Mouse (Mus musculus) embryonic facial prominence, embryonic 11.5 days (tissue): ENCODE results near the gene Gm12184. TPM values are rescaled to one million over a fixed set of nuclear protein-coding genes. Genes with fewer than 3 reads are reported as not detected.

Experiments
- ATAC-seq: fragments of 200-750 bp; cut with Nextera tagmentation; replicated peaks from 2 replicates; pipeline ENCODE4 v1.8.0; 2017; ENCODE audit warnings: low read depth; ENCODE audit not compliant: insufficient number of reproducible peaks, low FRiP score, low TSS enrichment
- DNase-seq: peaks from one replicate; pipeline ENCODE4 v3.0.0-alpha.2; 2015; ENCODE audit warnings: low spot score
- H3K27ac ChIP-seq: fragments of 300-500 bp; sonication (generic); replicated peaks from 2 replicates; pipeline ENCODE4 v1.5.1; 2014; ENCODE audit warnings: mild to moderate bottlenecking, low read depth, low read length, control low read depth
- H3K27me3 ChIP-seq: fragments of 300-500 bp; sonication (generic); 2 replicates; pipeline ENCODE4 v1.6.1; 2014; ENCODE audit warnings: mild to moderate bottlenecking, low read length, moderate library complexity, mixed read lengths; ENCODE audit not compliant: control insufficient read depth, insufficient read depth
- H3K36me3 ChIP-seq: fragments of 300-500 bp; sonication (generic); replicated peaks from 2 replicates; pipeline ENCODE4 v1.6.1; 2014; ENCODE audit warnings: low read depth, mild to moderate bottlenecking, low read length, moderate library complexity, mixed read lengths; ENCODE audit not compliant: control insufficient read depth, insufficient read depth
- H3K4me1 ChIP-seq: fragments of 300-500 bp; sonication (generic); 2 replicates; pipeline ENCODE4 v1.6.1; 2014; ENCODE audit warnings: low read length, mixed read lengths; ENCODE audit not compliant: control insufficient read depth, insufficient read depth
- H3K4me2 ChIP-seq: fragments of 300-500 bp; sonication (generic); 2 replicates; pipeline ENCODE4 v1.6.1; 2014; ENCODE audit warnings: low read depth, mild to moderate bottlenecking, control low read depth, low read length, moderate library complexity
- H3K4me3 ChIP-seq: fragments of 300-500 bp; sonication (generic); 2 replicates; pipeline ENCODE4 v1.5.1; 2014; ENCODE audit warnings: low read depth, low read length, control low read depth
- H3K9ac ChIP-seq: fragments of 300-500 bp; sonication (generic); replicated peaks from 2 replicates; pipeline ENCODE4 v1.6.1; 2014; ENCODE audit warnings: mild to moderate bottlenecking, control low read depth, low read length
- H3K9me3 ChIP-seq: fragments of 300-500 bp; sonication (generic); replicated peaks from 2 replicates; pipeline ENCODE4 v1.6.1; 2016; ENCODE audit warnings: mild to moderate bottlenecking, low read length, inconsistent platforms, mixed read lengths; ENCODE audit not compliant: control insufficient read depth
- WGBS: fragments of 180-500 bp; shearing (Covaris S2); extraction: QIAGEN DNeasy Blood & Tissue Kit; methylation state at CpG from one replicate; pipeline ENCODE4 v1.1.7; 2014; 5-methylcytosine and 5-hydroxymethylcytosine counted together
- polyA plus RNA-seq: library from polyadenylated mRNA; unstranded; fragments of >200 nt; fragmentation: Nextera tagmentation; extraction: Ambion mirVana; gene quantifications from 2 replicates; pipeline ENCODE4 v1.2.1, GENCODE M21; 2014

Gm12184 gene
- polyA plus RNA-seq, 1 experiment from 2014 or later = 14.0 TPM

- WGBS = 72% methylated on average over 16 of the region's 16 CpGs
These were observed 17.6 kb downstream of the Gm12184 start for GRCm38 (mm10) chr11:48808737-48809433.

GRCm38 (mm10) chr11:48808304-48808646 lies 18.2 kb downstream of the Gm12184 start:
- Histone ChIP-seq H3K4me3 (no peak overlapping the region), H3K4me2 (no peak overlapping the region), H3K27ac (no peak overlapping the region), H3K27me3 (no peaks in the 10 kb centered on the region), H3K36me3 (peaks cover 22% of the 10 kb centered on the region), H3K9me3 (no peaks in the 10 kb centered on the region), H3K4me1 (no peaks in the 10 kb centered on the region), H3K9ac (no peak overlapping the region)
- ATAC-seq = no peak
- no peak for DNase-seq

More at GRCm38 (mm10) chr11:48808737-48809433, 17.6 kb downstream of the Gm12184 start:
- Histone ChIP-seq H3K4me1 (no peaks in the 10 kb centered on the region), H3K27ac (no peak overlapping the region), H3K4me3 (no peak overlapping the region), H3K9me3 (no peaks in the 10 kb centered on the region), H3K4me2 (no peak overlapping the region), H3K9ac (no peak overlapping the region), H3K27me3 (no peaks in the 10 kb centered on the region), H3K36me3 (peaks cover 18% of the 10 kb centered on the region)
- DNase-seq (no peak), ATAC-seq (no peak)

GRCm38 (mm10) chr11:48807563-48808303 lies 18.7 kb downstream of the Gm12184 start:
- DNase-seq (no peak), ATAC-seq (no peak)
- no peak overlapping the region for H3K9ac ChIP-seq
- H3K9me3 ChIP-seq = no peaks in the 10 kb centered on the region
- no peak overlapping the region for H3K27ac ChIP-seq
- H3K4me1 ChIP-seq = no peaks in the 10 kb centered on the region
- WGBS = 58% methylated on average over 14 of the region's 14 CpGs
- peaks cover 28% of the 10 kb centered on the region for H3K36me3 ChIP-seq
- H3K27me3 ChIP-seq = no peaks in the 10 kb centered on the region
- H3K4me3 ChIP-seq = no peak overlapping the region
- H3K4me2 ChIP-seq = no peak overlapping the region

GRCm38 (mm10) chr11:48806856-48807562 lies 19.4 kb downstream of the Gm12184 start:
- H3K36me3 ChIP-seq = peaks cover 28% of the 10 kb centered on the region
- peak; percentile 46; the same call in 1 of the 2 replicates for ATAC-seq
- 59% methylated on average over 21 of the region's 21 CpGs for WGBS

GRCm38 (mm10) chr11:48804922-48805321 lies 21.5 kb downstream of the Gm12184 start:
- Histone ChIP-seq H3K9me3 (no peaks in the 10 kb centered on the region), H3K27me3 (no peaks in the 10 kb centered on the region), H3K4me2 (no peak overlapping the region), H3K36me3 (peaks cover 28% of the 10 kb centered on the region), H3K27ac (no peak overlapping the region), H3K4me3 (no peak overlapping the region), H3K9ac (no peak overlapping the region), H3K4me1 (no peaks in the 10 kb centered on the region; the same call in 1 of the 2 replicates)
- no peak for DNase-seq
- 81% methylated on average over 2 of the region's 2 CpGs for WGBS
- no peak for ATAC-seq

More at GRCm38 (mm10) chr11:48806856-48807562, 19.4 kb downstream of the Gm12184 start:
- Histone ChIP-seq H3K9ac (no peak overlapping the region), H3K9me3 (no peaks in the 10 kb centered on the region), H3K27ac (no peak overlapping the region), H3K4me3 (no peak overlapping the region), H3K4me1 (no peaks in the 10 kb centered on the region; the same call in 1 of the 2 replicates), H3K4me2 (no peak overlapping the region), H3K27me3 (no peaks in the 10 kb centered on the region)
- DNase-seq = no peak

GRCm38 (mm10) chr11:48803988-48804387 lies 22.5 kb downstream of the Gm12184 start:
- peaks cover 28% of the 10 kb centered on the region for H3K36me3 ChIP-seq

GRCm38 (mm10) chr11:48801831-48802772 lies 24.4 kb downstream of the Gm12184 start:
- Histone ChIP-seq H3K9ac (peak overlapping the region; percentile 91), H3K27me3 (no peaks in the 10 kb centered on the region), H3K4me3 (peak overlapping the region; percentile 86), H3K9me3 (no peaks in the 10 kb centered on the region), H3K27ac (no peak overlapping the region), H3K4me2 (peak overlapping the region; percentile 85), H3K4me1 (no peaks in the 10 kb centered on the region; the same call in 1 of the 2 replicates), H3K36me3 (peaks cover 23% of the 10 kb centered on the region)
- WGBS = 79% methylated on average over 17 of the region's 17 CpGs
- no peak for DNase-seq
- ATAC-seq = no peak

More at GRCm38 (mm10) chr11:48803988-48804387, 22.5 kb downstream of the Gm12184 start:
- no peak for DNase-seq
- Histone ChIP-seq H3K4me3 (no peak overlapping the region), H3K4me1 (no peaks in the 10 kb centered on the region; the same call in 1 of the 2 replicates), H3K27ac (no peak overlapping the region), H3K27me3 (no peaks in the 10 kb centered on the region), H3K9me3 (no peaks in the 10 kb centered on the region), H3K4me2 (no peak overlapping the region), H3K9ac (no peak overlapping the region)
- ATAC-seq = no peak
- 98% methylated on average over 2 of the region's 2 CpGs for WGBS
